Mouse (Mus musculus): Measurements from ENCODE around the gene Slc26a8.

DNA sequence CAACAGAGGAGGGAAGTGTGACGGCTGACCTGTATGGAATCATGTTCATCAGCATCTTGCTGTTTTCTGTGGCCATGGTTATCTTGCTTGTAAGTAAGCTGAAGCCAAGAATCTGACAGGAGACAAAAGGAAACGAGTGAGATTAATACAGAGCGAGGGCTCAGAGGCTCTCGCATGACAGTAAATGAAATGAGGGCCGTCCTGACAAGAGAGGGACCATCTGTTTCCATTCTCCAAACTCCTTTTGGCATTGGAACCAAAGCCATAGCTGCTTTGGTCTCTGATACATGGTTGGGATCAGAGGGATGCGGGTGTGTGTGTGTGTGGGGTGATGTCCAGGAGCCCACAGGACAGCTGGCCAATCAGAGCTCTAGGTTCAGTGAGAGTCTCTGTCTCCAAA, 30.5 kb downstream of the Slc26a8 start:
- TF ChIP-seq ZC3H11A (IDR thresholded peaks at IDR 0.05; ENCODE audit: borderline replicate concordance, low read depth, low read length) = no peak
- no peak for TF ChIP-seq MAFK (IDR thresholded peaks at IDR 0.05; ENCODE audit: insufficient read depth, low read depth, low read length)
- TF ChIP-seq CHD2 (IDR thresholded peaks at IDR 0.05; ENCODE audit: low read depth, low read length) = no peak

All from ES-E14 (cell line).